Mouse (Mus musculus): ENCODE measurements at regions not wholly inside any gene's neighbourhood (a gene's known extent, or its start where the extent isn't known, plus 50 kb on each side); places are given as distances from the start of the nearest gene placed in this dataset.
A peak's percentile ranks its signal among the peaks of the same experiment; 100 is the strongest.
"Not testable (repeated sequence)": the region's sequence is repeated elsewhere in the genome, so short reads cannot be mapped to it uniquely, and the experiment has no call there.

DNA sequence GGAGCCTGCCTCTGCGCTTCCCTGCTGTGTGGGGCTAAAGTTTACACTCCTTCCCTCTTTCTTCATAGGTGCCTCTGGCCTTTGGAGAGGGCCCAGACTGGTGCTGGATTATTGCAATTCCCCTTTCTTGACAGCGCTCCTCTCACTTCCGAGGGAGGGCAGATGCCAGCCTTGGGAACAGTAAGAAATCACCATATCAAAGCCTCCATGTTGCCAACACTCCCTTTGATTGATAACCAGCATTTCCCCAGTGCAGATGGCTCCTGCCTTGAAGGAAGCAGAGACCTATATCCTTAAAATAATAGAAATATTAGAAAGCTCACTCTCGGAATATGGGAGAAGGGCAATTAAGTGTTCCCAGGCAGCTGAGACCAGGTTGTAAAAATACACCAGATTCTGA, 63.1 kb upstream of the Cep295 start:
- Histone ChIP-seq H3K36me3 (ENCODE audit: insufficient read depth, low read length) (no peaks in the 10 kb centered on the region), H3K9me3 (ENCODE audit: low read length) (no peaks in the 10 kb centered on the region), H3K27ac (no peak overlapping the region), H3K4me2 (ENCODE audit: low read depth, low read length) (no peak overlapping the region), H3K27me3 (ENCODE audit: insufficient read depth, low read length) (no peaks in the 10 kb centered on the region), H3K9ac (replicated peaks; ENCODE audit: low read length) (no peak overlapping the region), H3K4me3 (ENCODE audit: low read length) (no peak overlapping the region), H3K4me1 (ENCODE audit: insufficient read depth, low read length) (no peaks in the 10 kb centered on the region)
- TF ChIP-seq CTCF (IDR thresholded peaks at IDR 0.05; ENCODE audit: low read depth) = no peak
- ATAC-seq = no peak
- WGBS = 35% methylated on average over 4 of the region's 4 CpGs
- no peak for DNase-seq (ENCODE audit: low spot score)

- ATAC-seq (peak; percentile 70), DNase-seq (ENCODE audit: low spot score) (peak; percentile 58)
- 20% methylated on average over 10 of the region's 10 CpGs for WGBS
- Histone ChIP-seq H3K27ac (peak overlapping the region; percentile 41; the same call in 1 of the 2 replicates), H3K9me3 (ENCODE audit: low read length) (no peaks in the 10 kb centered on the region), H3K36me3 (ENCODE audit: insufficient read depth, low read length) (no peaks in the 10 kb centered on the region), H3K27me3 (ENCODE audit: insufficient read depth, low read length) (no peaks in the 10 kb centered on the region), H3K9ac (replicated peaks; ENCODE audit: low read length) (no peak overlapping the region), H3K4me3 (ENCODE audit: low read length) (no peak overlapping the region), H3K4me1 (ENCODE audit: insufficient read depth, low read length) (no peaks in the 10 kb centered on the region), H3K4me2 (ENCODE audit: low read depth, low read length) (no peak overlapping the region)
- TF ChIP-seq CTCF (IDR thresholded peaks at IDR 0.05; ENCODE audit: low read depth) = no peak
Measured at GRCm38 (mm10) chr9:15421864-15422263, 64.3 kb upstream of the Cep295 start.

DNA sequence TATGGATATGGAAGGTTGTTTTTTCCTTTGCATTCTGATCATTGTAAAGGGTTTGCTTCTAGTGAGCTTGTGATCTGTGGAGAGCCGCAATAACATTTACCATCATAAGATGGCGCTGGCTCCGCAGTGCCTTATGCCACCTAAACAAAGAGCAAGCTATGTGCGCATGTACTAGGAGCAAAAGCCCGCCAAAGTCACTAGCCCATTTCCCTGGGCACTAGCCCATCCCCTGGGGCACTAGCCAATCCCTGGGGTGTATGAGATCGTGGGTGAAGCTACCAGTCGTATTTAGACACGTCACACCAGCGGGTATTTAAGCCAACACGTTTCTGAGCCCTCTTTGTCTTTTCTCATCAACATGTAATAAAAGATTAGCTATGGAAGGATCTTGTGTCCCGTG, 59.0 kb upstream of the Smco4 start:
- not testable (repeated sequence) for H3K4me3 ChIP-seq (ENCODE audit: low read length); H3K4me1 ChIP-seq (ENCODE audit: insufficient read depth, low read length); H3K27ac ChIP-seq; H3K9ac ChIP-seq (replicated peaks; ENCODE audit: low read length); ATAC-seq; DNase-seq (ENCODE audit: low spot score); H3K27me3 ChIP-seq (ENCODE audit: insufficient read depth, low read length); H3K36me3 ChIP-seq (ENCODE audit: insufficient read depth, low read length); H3K4me2 ChIP-seq (ENCODE audit: low read depth, low read length); H3K9me3 ChIP-seq (ENCODE audit: low read length)
- TF ChIP-seq CTCF (IDR thresholded peaks at IDR 0.05; ENCODE audit: low read depth) = peak; percentile 41; the same call in 1 of the 2 replicates
- 61% methylated on average over 11 of the region's 11 CpGs for WGBS

GRCm38 (mm10) chr9:15439319-15439980, 53.8 kb upstream of the Smco4 start:
- Histone ChIP-seq H3K9ac (replicated peaks; ENCODE audit: low read length) (no peak overlapping the region), H3K27me3 (ENCODE audit: insufficient read depth, low read length) (no peaks in the 10 kb centered on the region), H3K27ac (no peak overlapping the region), H3K9me3 (ENCODE audit: low read length) (no peaks in the 10 kb centered on the region), H3K4me1 (ENCODE audit: insufficient read depth, low read length) (no peaks in the 10 kb centered on the region; the same call in 1 of the 2 replicates), H3K4me3 (ENCODE audit: low read length) (no peak overlapping the region), H3K36me3 (ENCODE audit: insufficient read depth, low read length) (no peaks in the 10 kb centered on the region), H3K4me2 (ENCODE audit: low read depth, low read length) (no peak overlapping the region)
- DNase-seq (ENCODE audit: low spot score) = peak; percentile 48
- 57% methylated on average over 4 of the region's 4 CpGs for WGBS
- no peak for TF ChIP-seq CTCF (IDR thresholded peaks at IDR 0.05; ENCODE audit: low read depth)
- peak; percentile 43; the same call in 1 of the 2 replicates for ATAC-seq

- no peaks in the 10 kb centered on the region for H3K9me3 ChIP-seq (ENCODE audit: low read length)
- WGBS = 94% methylated on average over 4 of the region's 4 CpGs
- no peaks in the 10 kb centered on the region; the same call in 1 of the 2 replicates for H3K4me1 ChIP-seq (ENCODE audit: insufficient read depth, low read length)
- ATAC-seq (no peak), DNase-seq (ENCODE audit: low spot score) (no peak)
- no peaks in the 10 kb centered on the region for H3K27me3 ChIP-seq (ENCODE audit: insufficient read depth, low read length)
- no peaks in the 10 kb centered on the region for H3K36me3 ChIP-seq (ENCODE audit: insufficient read depth, low read length)
- H3K4me3 ChIP-seq (ENCODE audit: low read length) = no peak overlapping the region
- no peak for TF ChIP-seq CTCF (IDR thresholded peaks at IDR 0.05; ENCODE audit: low read depth)
- H3K4me2 ChIP-seq (ENCODE audit: low read depth, low read length) = no peak overlapping the region
- no peak overlapping the region for H3K27ac ChIP-seq
- no peak overlapping the region for H3K9ac ChIP-seq (replicated peaks; ENCODE audit: low read length)
Measured at GRCm38 (mm10) chr9:15442131-15442530, 51.1 kb upstream of the Smco4 start.

Data from hindbrain, postnatal 0 days (tissue).